Mouse (Mus musculus) cerebellum, postnatal 14 days (tissue): ENCODE results near the gene Utrn.
A peak's percentile ranks its signal among the peaks of the same experiment; 100 is the strongest.

ENCODE experiments used
- DNase-seq, 2 experiments: peaks; one replicate each; pipeline ENCODE4 v3.0.0; 2021; ENCODE audit warnings: mixed read lengths in 2 of 2

Utrn gene

GRCm38 (mm10) chr10:12726041-12726608 is 143.0 kb downstream of the Utrn start:
- DNase-seq = peak in 1 of 2 experiments; percentile 30

- DNase-seq = no peak
These were observed 144.7 kb downstream of the Utrn start for GRCm38 (mm10) chr10:12724247-12725001.

- no peak for DNase-seq
These were observed 145.9 kb downstream of the Utrn start for GRCm38 (mm10) chr10:12723269-12723668.

- DNase-seq = no peak
These were observed 147.1 kb downstream of the Utrn start for GRCm38 (mm10) chr10:12722111-12722510.

- peak; percentile 45 to 59 for DNase-seq
These were observed 150.8 kb downstream of the Utrn start for GRCm38 (mm10) chr10:12718386-12718785.

GRCm38 (mm10) chr10:12717381-12717780 is 151.8 kb downstream of the Utrn start:
- DNase-seq = peak in 1 of 2 experiments; percentile 29

GRCm38 (mm10) chr10:12716657-12717327 is 152.4 kb downstream of the Utrn start:
- no peak for DNase-seq

- peak; percentile 81 to 82 for DNase-seq
These were observed 155.8 kb downstream of the Utrn start for GRCm38 (mm10) chr10:12713236-12713855.

- no peak for DNase-seq
These were observed 157.8 kb downstream of the Utrn start for GRCm38 (mm10) chr10:12711332-12711831.

- DNase-seq = no peak
These were observed 162.6 kb downstream of the Utrn start for GRCm38 (mm10) chr10:12706516-12706915.

GRCm38 (mm10) chr10:12705990-12706389 is 163.2 kb downstream of the Utrn start:
- no peak for DNase-seq

GRCm38 (mm10) chr10:12704290-12704689 is 164.9 kb downstream of the Utrn start:
- DNase-seq = no peak

GRCm38 (mm10) chr10:12703526-12703925 is 165.6 kb downstream of the Utrn start:
- no peak for DNase-seq

- DNase-seq = no peak
These were observed 167.0 kb downstream of the Utrn start for GRCm38 (mm10) chr10:12702140-12702539.

- DNase-seq = no peak
These were observed 167.5 kb downstream of the Utrn start for GRCm38 (mm10) chr10:12701694-12702093.

GRCm38 (mm10) chr10:12700576-12700975 is 168.6 kb downstream of the Utrn start:
- DNase-seq = peak in 1 of 2 experiments; percentile 50

GRCm38 (mm10) chr10:12697902-12698301 is 171.3 kb downstream of the Utrn start:
- no peak for DNase-seq

GRCm38 (mm10) chr10:12696704-12697103 is 172.5 kb downstream of the Utrn start:
- DNase-seq = no peak

GRCm38 (mm10) chr10:12694774-12695173 is 174.4 kb downstream of the Utrn start:
- DNase-seq = no peak

- DNase-seq = peak; percentile 91 to 93
These were observed 178.6 kb downstream of the Utrn start for GRCm38 (mm10) chr10:12690601-12691000.

- no peak for DNase-seq
These were observed 183.5 kb downstream of the Utrn start for GRCm38 (mm10) chr10:12685683-12686082.

- no peak for DNase-seq
These were observed 185.1 kb downstream of the Utrn start for GRCm38 (mm10) chr10:12684018-12684417.

GRCm38 (mm10) chr10:12673309-12673708 is 195.9 kb downstream of the Utrn start:
- DNase-seq = no peak
